Mouse (Mus musculus): Measurements from ENCODE around the gene Prss32. TPM values are rescaled to one million over a fixed set of nuclear protein-coding genes. Genes with fewer than 3 reads are reported as not detected.

Gene Prss32
- not detected in 2 replicates for total RNA-seq (2014; rRNA removed; ENCODE audit: low replicate concordance)
- polyA plus RNA-seq (2015; fragmentation: Nextera tagmentation; extraction: Ambion mirVana), result not detected in 2 replicates

GRCm38 (mm10) chr17:23843812-23844273, at the start of gene Prss32, which contains the start of gene Prss41:
Gene Prss32, plus strand, starts transcription at chr17:23843855.
Gene Prss41, minus strand, starts transcription at chr17:23844172.
- TF ChIP-seq CTCF (IDR thresholded peaks at IDR 0.05; ENCODE audit: low read depth) (peak; percentile 35), EP300 (IDR thresholded peaks at IDR 0.05; ENCODE audit: low read depth) (no peak)
- Histone ChIP-seq H3K36me3 (replicated peaks; ENCODE audit: control insufficient read depth, insufficient read depth, low read length) (no peaks in the 10 kb centered on the region), H3K4me3 (ENCODE audit: low read depth, low read length) (no peak within 1 kb of the TSS), H3K9ac (replicated peaks; ENCODE audit: low read depth, low read length) (no peak within 1 kb of the TSS), H3K27me3 (ENCODE audit: control insufficient read depth, insufficient read depth, low read length) (no peaks in the 10 kb centered on the region), H3K9me3 (replicated peaks; ENCODE audit: control insufficient read depth, low read length) (no peaks in the 10 kb centered on the region), H3K4me2 (ENCODE audit: low read depth, low read length) (no peak within 1 kb of the TSS), H3K27ac (ENCODE audit: low read depth) (no peak within 1 kb of the TSS), H3K4me1 (ENCODE audit: control insufficient read depth, insufficient read depth) (no peaks in the 10 kb centered on the region)
- DNase-seq (ENCODE audit: low spot score) (no peak), ATAC-seq (ENCODE audit: insufficient read depth, low read depth) (no peak)
- WGBS, result 13% methylated on average over 19 of the region's 19 CpGs

- no peaks in the 10 kb centered on the region for H3K36me3 ChIP-seq (replicated peaks; ENCODE audit: control insufficient read depth, insufficient read depth, low read length)
- WGBS, result 94% methylated on average over 8 of the region's 8 CpGs
- DNase-seq (ENCODE audit: low spot score) (no peak), ATAC-seq (ENCODE audit: insufficient read depth, low read depth) (no peak)
- no peak overlapping the region for H3K9ac ChIP-seq (replicated peaks; ENCODE audit: low read depth, low read length)
- H3K27me3 ChIP-seq (ENCODE audit: control insufficient read depth, insufficient read depth, low read length), result no peaks in the 10 kb centered on the region
- H3K4me1 ChIP-seq (ENCODE audit: control insufficient read depth, insufficient read depth), result peaks cover 6% of the 10 kb centered on the region
- no peak overlapping the region for H3K27ac ChIP-seq (ENCODE audit: low read depth)
- H3K4me2 ChIP-seq (ENCODE audit: low read depth, low read length), result no peak overlapping the region
- H3K9me3 ChIP-seq (replicated peaks; ENCODE audit: control insufficient read depth, low read length), result peaks cover under 1% of the 10 kb centered on the region; the same call in 1 of the 2 replicates
- no peak overlapping the region for H3K4me3 ChIP-seq (ENCODE audit: low read depth, low read length)
- TF ChIP-seq EP300 (IDR thresholded peaks at IDR 0.05; ENCODE audit: low read depth), result no peak
- TF ChIP-seq CTCF (IDR thresholded peaks at IDR 0.05; ENCODE audit: low read depth), result no peak
Measured at GRCm38 (mm10) chr17:23795323-23795722, 48.3 kb upstream of the Prss32 start.

GRCm38 (mm10) chr17:23797316-23797715, 46.3 kb upstream of the Prss32 start:
- no peak overlapping the region for H3K27ac ChIP-seq (ENCODE audit: low read depth)
- H3K4me2 ChIP-seq (ENCODE audit: low read depth, low read length), result no peak overlapping the region
- H3K36me3 ChIP-seq (replicated peaks; ENCODE audit: control insufficient read depth, insufficient read depth, low read length), result no peaks in the 10 kb centered on the region
- no peaks in the 10 kb centered on the region for H3K27me3 ChIP-seq (ENCODE audit: control insufficient read depth, insufficient read depth, low read length)
- H3K4me3 ChIP-seq (ENCODE audit: low read depth, low read length), result no peak overlapping the region
- no peak for DNase-seq (ENCODE audit: low spot score)
- H3K4me1 ChIP-seq (ENCODE audit: control insufficient read depth, insufficient read depth), result no peaks in the 10 kb centered on the region
- no peak for ATAC-seq (ENCODE audit: insufficient read depth, low read depth)
- TF ChIP-seq CTCF (IDR thresholded peaks at IDR 0.05; ENCODE audit: low read depth), result no peak
- no peak for TF ChIP-seq EP300 (IDR thresholded peaks at IDR 0.05; ENCODE audit: low read depth)
- 61% methylated on average over 7 of the region's 7 CpGs for WGBS
- peaks cover 5% of the 10 kb centered on the region; the same call in 1 of the 2 replicates for H3K9me3 ChIP-seq (replicated peaks; ENCODE audit: control insufficient read depth, low read length)
- no peak overlapping the region for H3K9ac ChIP-seq (replicated peaks; ENCODE audit: low read depth, low read length)

- ATAC-seq (ENCODE audit: insufficient read depth, low read depth), result no peak
- WGBS, result 96% methylated on average over 10 of the region's 10 CpGs
Measured at GRCm38 (mm10) chr17:23801627-23802026, 42.0 kb upstream of the Prss32 start.

GRCm38 (mm10) chr17:23802746-23803365, 40.8 kb upstream of the Prss32 start:
- Histone ChIP-seq H3K9me3 (replicated peaks; ENCODE audit: control insufficient read depth, low read length) (peaks cover 5% of the 10 kb centered on the region; the same call in 1 of the 2 replicates), H3K36me3 (replicated peaks; ENCODE audit: control insufficient read depth, insufficient read depth, low read length) (peaks cover 3% of the 10 kb centered on the region; the same call in 1 of the 2 replicates), H3K4me1 (ENCODE audit: control insufficient read depth, insufficient read depth) (peaks cover 30% of the 10 kb centered on the region), H3K27ac (ENCODE audit: low read depth) (peak overlapping the region; percentile 95), H3K4me2 (ENCODE audit: low read depth, low read length) (peak overlapping the region; percentile 80), H3K9ac (replicated peaks; ENCODE audit: low read depth, low read length) (peak overlapping the region; percentile 86), H3K27me3 (ENCODE audit: control insufficient read depth, insufficient read depth, low read length) (no peaks in the 10 kb centered on the region), H3K4me3 (ENCODE audit: low read depth, low read length) (peak overlapping the region; percentile 91)
- under 1% methylated on average over 59 of the region's 60 CpGs for WGBS
- ATAC-seq (ENCODE audit: insufficient read depth, low read depth) (peak; percentile 95), DNase-seq (ENCODE audit: low spot score) (peak; percentile 100)
- TF ChIP-seq EP300 (IDR thresholded peaks at IDR 0.05; ENCODE audit: low read depth) (no peak), CTCF (IDR thresholded peaks at IDR 0.05; ENCODE audit: low read depth) (no peak)

More at GRCm38 (mm10) chr17:23801627-23802026, 42.0 kb upstream of the Prss32 start:
- TF ChIP-seq CTCF (IDR thresholded peaks at IDR 0.05; ENCODE audit: low read depth) (no peak), EP300 (IDR thresholded peaks at IDR 0.05; ENCODE audit: low read depth) (no peak)
- Histone ChIP-seq H3K4me1 (ENCODE audit: control insufficient read depth, insufficient read depth) (peaks cover 21% of the 10 kb centered on the region), H3K9me3 (replicated peaks; ENCODE audit: control insufficient read depth, low read length) (peaks cover 5% of the 10 kb centered on the region; the same call in 1 of the 2 replicates), H3K4me2 (ENCODE audit: low read depth, low read length) (no peak overlapping the region), H3K9ac (replicated peaks; ENCODE audit: low read depth, low read length) (no peak overlapping the region), H3K4me3 (ENCODE audit: low read depth, low read length) (no peak overlapping the region), H3K27me3 (ENCODE audit: control insufficient read depth, insufficient read depth, low read length) (no peaks in the 10 kb centered on the region), H3K36me3 (replicated peaks; ENCODE audit: control insufficient read depth, insufficient read depth, low read length) (no peaks in the 10 kb centered on the region), H3K27ac (ENCODE audit: low read depth) (no peak overlapping the region)
- no peak for DNase-seq (ENCODE audit: low spot score)
